Mouse (Mus musculus) heart, embryonic 10.5 days (tissue): Measurements from ENCODE around the gene Rasgef1a. TPM values are rescaled to one million over a fixed set of nuclear protein-coding genes. Genes with fewer than 3 reads are reported as not detected.
A peak's percentile ranks its signal among the peaks of the same experiment; 100 is the strongest.

Experiments used
- DNase-seq: peaks from one replicate; pipeline ENCODE4 v3.0.0-alpha.2; 2017; ENCODE audit warnings: low spot score
- H3K27ac ChIP-seq: fragments of 300-500 bp; sonication (generic); 2 replicates; pipeline ENCODE4 v1.5.1; 2016; ENCODE audit warnings: mild to moderate bottlenecking
- H3K27me3 ChIP-seq: fragments of 300-500 bp; sonication (generic); 2 replicates; pipeline ENCODE4 v1.6.1; 2016; ENCODE audit warnings: mild to moderate bottlenecking; ENCODE audit not compliant: poor library complexity, insufficient read depth, severe bottlenecking
- H3K36me3 ChIP-seq: fragments of 300-500 bp; sonication (generic); 2 replicates; pipeline ENCODE4 v1.6.1; 2016; ENCODE audit warnings: mild to moderate bottlenecking, moderate library complexity
- H3K4me1 ChIP-seq: fragments of 300-500 bp; sonication (generic); 2 replicates; pipeline ENCODE4 v1.6.1; 2016; ENCODE audit warnings: mild to moderate bottlenecking
- H3K4me3 ChIP-seq: fragments of 300-500 bp; sonication (generic); 2 replicates; pipeline ENCODE4 v1.5.1; 2016; ENCODE audit warnings: mild to moderate bottlenecking, moderate library complexity
- H3K9me3 ChIP-seq: fragments of 300-500 bp; sonication (generic); 2 replicates; pipeline ENCODE4 v1.6.1; 2016; ENCODE audit warnings: mild to moderate bottlenecking, moderate library complexity
- WGBS: fragments of 180-500 bp; shearing (Covaris S2); methylation state at CpG from one replicate; pipeline ENCODE4 v1.1.7; 2016; 5-methylcytosine and 5-hydroxymethylcytosine counted together
- polyA plus RNA-seq: library from polyadenylated mRNA; unstranded; fragments of >200 nt; fragmentation: Nextera tagmentation; extraction: Ambion mirVana; gene quantifications from 2 replicates; pipeline ENCODE4 v1.2.1, GENCODE M21; 2016

Rasgef1a gene
- polyA plus RNA-seq: 0.35 and 0.43 TPM in 2 replicates

DNA sequence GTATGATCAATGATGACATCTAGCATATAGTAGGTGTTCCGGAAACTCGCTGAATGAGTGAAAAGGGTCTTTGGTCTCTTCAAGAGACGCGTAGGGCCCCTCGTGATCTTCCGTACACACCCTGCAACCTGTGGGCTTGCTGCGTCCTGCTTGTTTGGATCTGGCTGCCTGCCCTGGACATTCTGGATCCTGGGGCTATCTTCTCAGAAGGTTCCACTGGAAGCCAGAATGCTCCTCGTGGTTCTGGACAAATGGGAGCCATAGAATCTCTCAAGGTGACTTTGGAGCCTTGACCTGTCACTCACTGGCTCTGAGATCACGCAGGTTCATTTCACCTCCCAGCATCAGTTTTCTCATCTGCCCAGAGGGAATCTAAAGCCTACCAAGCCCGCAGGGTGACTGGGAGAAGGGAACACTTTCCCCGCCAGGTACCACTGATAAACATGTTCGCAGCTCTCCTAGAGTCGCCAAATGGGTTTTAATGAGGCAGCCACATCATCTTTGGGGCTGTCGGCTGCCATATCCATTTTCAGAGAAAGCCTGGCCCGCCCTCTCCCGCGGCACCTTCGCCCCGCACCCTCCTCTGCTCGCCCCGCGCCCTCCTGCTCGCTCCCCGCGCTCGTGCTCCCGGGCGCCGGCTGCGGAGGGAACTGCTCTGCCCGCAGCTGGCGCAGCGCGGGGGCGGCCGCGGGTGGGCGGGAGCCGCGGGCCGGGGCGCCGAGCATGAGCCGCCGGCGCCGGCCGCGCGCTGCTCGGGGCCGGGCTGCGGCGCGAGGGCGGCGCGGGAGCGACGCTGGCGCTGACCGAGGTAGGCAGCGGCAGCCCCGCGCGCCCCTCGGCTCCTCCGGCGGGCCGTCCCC is at the start of gene Rasgef1a:
TSS of gene Rasgef1a (plus strand) at position 683 of the 860 bp plus-strand sequence.
- H3K27me3 ChIP-seq: peaks cover 78% of the 10 kb centered on the region
- H3K36me3 ChIP-seq: no peaks in the 10 kb centered on the region
- H3K4me1 ChIP-seq: peaks cover 5% of the 10 kb centered on the region; the same call in 1 of the 2 replicates
- WGBS: 14% methylated on average over 70 of the region's 70 CpGs
- no peaks in the 10 kb centered on the region for H3K9me3 ChIP-seq
- peak within 1 kb of the TSS; percentile 60 for H3K4me3 ChIP-seq
- no peak for DNase-seq
- no peak within 1 kb of the TSS for H3K27ac ChIP-seq

DNA sequence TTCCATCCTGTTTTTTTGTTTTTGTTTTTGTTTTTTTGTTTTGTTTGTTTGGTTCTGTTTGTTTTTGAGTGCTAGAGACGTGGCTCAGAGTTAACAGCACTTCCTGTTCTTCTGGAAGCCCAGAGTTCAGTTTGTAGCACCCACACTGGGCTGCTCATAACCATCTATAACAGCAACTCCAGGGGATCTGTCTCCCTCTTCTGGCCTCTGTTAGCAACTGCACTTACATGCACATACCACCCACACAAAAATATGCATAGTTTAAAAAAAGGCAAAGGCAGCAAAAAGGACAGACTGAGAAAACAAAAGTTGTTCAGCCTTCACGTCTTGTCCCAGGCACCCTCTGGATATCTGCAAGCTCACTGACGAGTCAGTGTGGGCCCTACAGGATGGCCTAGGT is 48.0 kb upstream of the Rasgef1a start:
- WGBS: 80% methylated on average over 3 of the region's 3 CpGs
- Histone ChIP-seq H3K27ac (no peak overlapping the region), H3K4me1 (peaks cover 16% of the 10 kb centered on the region), H3K4me3 (no peak overlapping the region), H3K27me3 (no peaks in the 10 kb centered on the region), H3K36me3 (no peaks in the 10 kb centered on the region), H3K9me3 (0 out of 2 replicates have a peak, but pooled peaks cover 3% of the 10 kb centered on the region)
- DNase-seq: no peak

DNA sequence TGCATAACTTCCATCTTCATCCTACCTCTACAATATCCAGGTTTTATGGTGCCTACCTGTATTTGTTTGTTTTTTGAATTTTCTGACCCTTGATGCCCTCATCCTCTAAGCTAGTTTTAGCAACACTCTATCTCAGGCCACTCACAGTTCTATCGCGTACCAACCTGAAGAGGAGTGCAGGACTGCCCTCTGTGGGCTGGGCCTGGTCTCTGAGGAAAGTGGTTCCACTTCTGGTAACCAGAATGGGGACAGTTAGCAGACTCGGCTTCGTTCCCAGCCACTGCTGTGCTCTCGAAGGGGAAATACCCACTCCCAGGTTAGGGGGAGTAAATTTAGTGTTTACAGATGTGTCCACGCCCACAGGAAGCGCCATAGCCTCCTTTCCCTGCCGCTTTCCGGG is 44.5 kb upstream of the Rasgef1a start:
- 21% methylated on average over 9 of the region's 9 CpGs for WGBS
- Histone ChIP-seq H3K4me3 (no peak overlapping the region), H3K27ac (peak overlapping the region; percentile 62), H3K36me3 (no peaks in the 10 kb centered on the region), H3K4me1 (peaks cover 16% of the 10 kb centered on the region), H3K27me3 (no peaks in the 10 kb centered on the region), H3K9me3 (0 out of 2 replicates have a peak, but pooled peaks cover 3% of the 10 kb centered on the region)
- DNase-seq: no peak

GRCm38 (mm10) chr6:117987173-117987572 is 24.1 kb upstream of the Rasgef1a start:
- Histone ChIP-seq H3K36me3 (no peaks in the 10 kb centered on the region), H3K4me1 (0 out of 2 replicates have a peak, but pooled peaks cover 3% of the 10 kb centered on the region), H3K9me3 (no peaks in the 10 kb centered on the region), H3K27me3 (no peaks in the 10 kb centered on the region; the same call in 1 of the 2 replicates), H3K27ac (no peak overlapping the region), H3K4me3 (no peak overlapping the region)
- DNase-seq: no peak
- 53% methylated on average over 5 of the region's 5 CpGs for WGBS

DNA sequence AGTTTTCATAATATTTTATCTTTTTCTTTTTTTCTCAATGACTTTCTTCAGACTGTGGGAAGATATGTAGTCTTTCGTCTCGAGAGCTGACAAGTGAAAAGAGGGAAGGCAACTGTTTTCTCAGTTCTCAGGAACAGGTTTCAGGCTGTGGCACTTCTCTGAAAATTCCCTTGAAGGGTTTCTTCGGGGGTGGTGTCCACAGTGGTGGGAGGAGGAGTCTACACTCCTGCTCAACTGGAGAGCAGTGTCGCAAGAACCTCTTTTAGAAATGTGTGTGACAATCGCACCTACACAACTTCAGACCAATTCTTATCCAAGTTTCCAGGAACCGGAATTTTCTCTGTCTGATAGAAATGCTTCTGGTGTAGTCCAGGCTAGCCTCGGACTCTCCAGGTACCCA is 22.0 kb upstream of the Rasgef1a start:
- no peak for DNase-seq
- 76% methylated on average over 7 of the region's 7 CpGs for WGBS
- H3K9me3 ChIP-seq: no peaks in the 10 kb centered on the region
- H3K27ac ChIP-seq: no peak overlapping the region
- H3K4me3 ChIP-seq: no peak overlapping the region
- no peaks in the 10 kb centered on the region for H3K36me3 ChIP-seq
- H3K27me3 ChIP-seq: no peaks in the 10 kb centered on the region; the same call in 1 of the 2 replicates
- H3K4me1 ChIP-seq: 0 out of 2 replicates have a peak, but pooled peaks cover 3% of the 10 kb centered on the region

DNA sequence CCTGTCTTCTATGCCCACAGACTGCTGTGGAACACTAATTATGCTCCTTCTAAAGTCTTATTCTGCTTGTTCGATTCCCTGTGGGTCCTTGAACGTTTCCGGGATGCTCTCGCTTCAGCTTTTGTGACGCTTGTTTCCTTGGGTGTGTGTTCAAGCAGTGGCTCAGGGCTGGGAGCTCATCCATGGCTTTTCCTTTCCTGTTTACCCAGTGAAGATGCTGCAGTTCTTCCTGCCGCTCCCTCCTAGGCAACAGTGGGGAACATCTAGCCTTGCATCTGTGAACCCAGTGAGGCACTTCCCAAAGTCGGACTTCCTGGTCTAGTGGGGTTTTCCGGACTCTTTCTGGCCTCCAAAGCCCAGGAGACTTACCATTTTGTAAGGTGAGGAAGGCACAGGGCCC is 20.6 kb upstream of the Rasgef1a start:
- DNase-seq: no peak
- 67% methylated on average over 8 of the region's 8 CpGs for WGBS
- H3K27ac ChIP-seq: no peak overlapping the region
- H3K4me1 ChIP-seq: 0 out of 2 replicates have a peak, but pooled peaks cover 3% of the 10 kb centered on the region
- no peaks in the 10 kb centered on the region for H3K9me3 ChIP-seq
- H3K4me3 ChIP-seq: no peak overlapping the region
- H3K27me3 ChIP-seq: peaks cover 9% of the 10 kb centered on the region
- H3K36me3 ChIP-seq: no peaks in the 10 kb centered on the region

DNA sequence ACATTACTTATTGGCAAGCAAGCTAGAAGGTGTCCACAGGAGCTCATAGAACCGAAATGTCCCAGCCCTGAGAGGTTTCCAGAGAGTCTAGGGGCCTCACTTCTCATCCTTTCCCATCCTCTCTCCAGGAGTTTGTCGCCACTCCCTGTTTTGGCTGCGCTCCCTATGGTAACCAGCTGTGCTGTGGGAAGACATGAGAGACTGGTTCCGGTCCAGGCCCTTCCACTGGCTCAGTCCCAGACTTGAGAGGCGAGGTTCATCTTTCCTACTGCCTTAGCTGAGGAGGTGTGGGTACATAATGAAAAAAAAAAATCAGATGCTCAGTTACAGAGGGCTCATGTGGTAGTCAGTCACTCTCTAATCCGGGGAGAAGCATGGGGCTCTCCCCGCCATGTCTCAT is 19.9 kb upstream of the Rasgef1a start:
- H3K27me3 ChIP-seq: peaks cover 16% of the 10 kb centered on the region
- DNase-seq: no peak
- no peaks in the 10 kb centered on the region for H3K9me3 ChIP-seq
- no peaks in the 10 kb centered on the region for H3K36me3 ChIP-seq
- 0 out of 2 replicates have a peak, but pooled peaks cover 3% of the 10 kb centered on the region for H3K4me1 ChIP-seq
- no peak overlapping the region for H3K4me3 ChIP-seq
- H3K27ac ChIP-seq: no peak overlapping the region
- 71% methylated on average over 7 of the region's 7 CpGs for WGBS

- H3K27ac ChIP-seq: no peak overlapping the region
- WGBS: 59% methylated on average over 8 of the region's 8 CpGs
- no peaks in the 10 kb centered on the region for H3K9me3 ChIP-seq
- no peaks in the 10 kb centered on the region for H3K36me3 ChIP-seq
- 0 out of 2 replicates have a peak, but pooled peaks cover 3% of the 10 kb centered on the region for H3K4me1 ChIP-seq
- no peak for DNase-seq
- H3K4me3 ChIP-seq: no peak overlapping the region
- peaks cover 22% of the 10 kb centered on the region for H3K27me3 ChIP-seq
These were observed 19.3 kb upstream of the Rasgef1a start for GRCm38 (mm10) chr6:117991928-117992327.

DNA sequence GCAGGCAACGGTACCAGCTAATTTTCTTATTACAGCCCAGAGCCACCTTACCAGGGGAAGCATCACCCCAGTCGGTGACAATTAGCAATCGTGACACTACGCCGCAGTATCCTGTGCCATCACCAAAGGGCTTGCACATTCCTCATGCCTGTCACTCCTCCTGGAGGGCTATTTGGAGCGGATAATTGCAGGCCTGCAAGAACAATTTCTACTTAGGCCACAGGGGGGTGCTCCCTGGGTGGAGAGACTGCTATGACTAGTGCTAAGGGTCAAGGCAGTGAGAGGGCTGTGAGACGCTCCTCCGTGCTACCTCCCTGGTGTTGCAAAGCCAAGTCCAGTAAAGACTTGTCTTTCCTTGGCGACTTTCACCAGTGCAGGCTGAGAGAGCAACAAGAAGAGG is 16.1 kb upstream of the Rasgef1a start:
- no peaks in the 10 kb centered on the region for H3K9me3 ChIP-seq
- DNase-seq: no peak
- no peak overlapping the region for H3K4me3 ChIP-seq
- H3K27me3 ChIP-seq: peaks cover 52% of the 10 kb centered on the region
- H3K36me3 ChIP-seq: no peaks in the 10 kb centered on the region
- no peak overlapping the region for H3K27ac ChIP-seq
- H3K4me1 ChIP-seq: 0 out of 2 replicates have a peak, but pooled peaks cover 3% of the 10 kb centered on the region
- WGBS: 45% methylated on average over 9 of the region's 9 CpGs

DNA sequence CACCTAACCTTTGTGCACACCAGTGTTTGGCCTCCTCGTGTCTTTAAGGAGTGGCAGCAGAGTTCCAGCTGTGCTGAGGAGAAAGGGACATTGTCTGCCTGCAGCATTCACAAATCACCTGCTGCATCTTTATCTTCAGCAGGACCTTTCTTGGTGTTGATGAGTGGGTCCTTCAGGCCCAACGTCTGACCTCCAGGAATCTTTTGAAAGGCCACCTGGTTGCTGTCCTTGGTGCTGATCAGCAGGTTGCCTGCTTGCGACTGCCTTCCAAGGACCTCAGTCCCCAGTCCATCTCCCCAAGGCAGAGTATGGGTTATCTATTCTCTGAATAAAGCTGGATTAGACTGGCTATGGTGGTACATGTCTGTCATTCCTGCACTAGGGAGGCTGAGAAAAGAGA is 10.0 kb upstream of the Rasgef1a start:
- no peak overlapping the region for H3K27ac ChIP-seq
- no peaks in the 10 kb centered on the region for H3K9me3 ChIP-seq
- 26% methylated on average over 3 of the region's 3 CpGs for WGBS
- H3K27me3 ChIP-seq: peaks cover 57% of the 10 kb centered on the region
- no peak for DNase-seq
- H3K4me1 ChIP-seq: no peaks in the 10 kb centered on the region
- H3K36me3 ChIP-seq: no peaks in the 10 kb centered on the region
- no peak overlapping the region for H3K4me3 ChIP-seq

DNA sequence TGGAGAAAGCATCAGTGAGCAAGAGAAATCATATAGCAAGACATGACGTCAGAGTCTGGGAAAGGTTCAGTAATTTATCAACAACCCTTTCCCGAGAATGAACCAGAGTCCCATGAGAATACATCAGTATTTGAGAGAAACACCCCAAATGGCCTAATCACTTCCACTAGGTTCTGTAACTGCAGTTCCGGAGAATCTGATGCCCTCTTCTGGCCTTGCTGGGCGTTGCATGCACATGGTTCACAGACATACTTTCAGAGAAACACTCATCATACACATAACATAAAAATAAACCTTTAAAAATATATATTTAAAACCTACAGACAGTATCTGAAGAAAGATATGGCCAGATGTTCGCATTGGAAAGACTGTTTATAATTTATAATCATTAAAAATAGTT is 3.9 kb upstream of the Rasgef1a start:
- Histone ChIP-seq H3K27me3 (peaks cover 59% of the 10 kb centered on the region), H3K4me3 (no peak overlapping the region), H3K27ac (no peak overlapping the region), H3K9me3 (no peaks in the 10 kb centered on the region), H3K4me1 (peaks cover 5% of the 10 kb centered on the region; the same call in 1 of the 2 replicates), H3K36me3 (no peaks in the 10 kb centered on the region)
- 44% methylated on average over 5 of the region's 5 CpGs for WGBS
- no peak for DNase-seq

DNA sequence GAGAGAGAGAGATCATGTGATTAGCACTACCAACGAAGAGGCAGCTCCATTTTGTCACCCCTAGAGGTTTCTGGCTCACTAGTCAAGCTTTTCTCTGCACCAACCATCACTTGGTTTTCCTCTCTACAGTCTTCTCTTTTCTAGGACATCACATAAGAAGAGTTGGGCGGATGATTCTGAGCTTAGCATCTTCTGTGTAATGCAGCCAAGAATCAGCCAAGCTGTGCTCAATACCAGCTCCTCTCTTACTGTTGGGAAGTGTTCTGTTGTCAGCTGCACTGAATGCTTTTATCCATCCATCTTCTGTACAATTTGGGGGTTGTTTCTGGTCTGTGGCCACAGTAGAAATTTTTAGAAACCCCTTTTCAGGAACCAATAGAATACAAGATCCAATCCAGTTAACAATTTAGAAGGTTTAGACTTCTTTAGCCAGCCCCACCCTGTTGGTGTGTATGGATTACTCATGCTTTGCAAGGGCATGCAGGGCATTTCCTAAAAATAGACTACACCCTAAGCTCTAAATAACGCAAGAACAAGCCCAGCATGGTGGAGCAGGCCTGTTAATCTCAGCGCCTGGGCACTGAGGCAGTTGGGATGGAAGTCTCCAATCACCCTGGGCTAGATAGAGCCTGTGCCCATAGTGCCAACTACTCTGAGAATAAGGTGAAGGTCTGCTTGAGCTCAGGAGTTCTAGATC is 3.2 kb upstream of the Rasgef1a start:
- Histone ChIP-seq H3K27me3 (peaks cover 60% of the 10 kb centered on the region), H3K4me3 (no peak overlapping the region), H3K36me3 (no peaks in the 10 kb centered on the region), H3K9me3 (no peaks in the 10 kb centered on the region), H3K27ac (no peak overlapping the region), H3K4me1 (peaks cover 5% of the 10 kb centered on the region; the same call in 1 of the 2 replicates)
- DNase-seq: no peak
- WGBS: 56% methylated on average over 4 of the region's 4 CpGs

- Histone ChIP-seq H3K36me3 (no peaks in the 10 kb centered on the region), H3K27ac (no peak overlapping the region), H3K9me3 (no peaks in the 10 kb centered on the region), H3K4me3 (no peak overlapping the region), H3K27me3 (peaks cover 72% of the 10 kb centered on the region), H3K4me1 (peaks cover 5% of the 10 kb centered on the region; the same call in 1 of the 2 replicates)
- WGBS: 66% methylated on average over 3 of the region's 3 CpGs
- DNase-seq: no peak
These were observed 982 bp upstream of the Rasgef1a start for GRCm38 (mm10) chr6:118010256-118010655.
